Mouse (Mus musculus) heart, embryonic 16.5 days (tissue): Measurements from ENCODE around the gene Opn1mw. TPM values are rescaled to one million over a fixed set of nuclear protein-coding genes. Genes with fewer than 3 reads are reported as not detected.

Experiments
- ATAC-seq: fragments of 200-750 bp; cut with Nextera tagmentation; replicated peaks from 2 replicates; pipeline ENCODE4 v1.8.0; 2017; ENCODE audit warnings: moderate number of reproducible peaks; ENCODE audit not compliant: insufficient read depth, low FRiP score; ENCODE audit errors: extremely low read depth
- H3K27ac ChIP-seq: fragments of 300-500 bp; sonication (generic); 2 replicates; pipeline ENCODE4 v1.5.1; 2014; ENCODE audit warnings: mild to moderate bottlenecking, low read length, control low read depth, moderate library complexity
- H3K27me3 ChIP-seq: fragments of 300-500 bp; sonication (generic); 2 replicates; pipeline ENCODE4 v1.6.1; 2014; ENCODE audit warnings: low read length, mixed read lengths; ENCODE audit not compliant: control insufficient read depth, insufficient read depth
- H3K36me3 ChIP-seq: fragments of 300-500 bp; sonication (generic); 2 replicates; pipeline ENCODE4 v1.6.1; 2014; ENCODE audit not compliant: control insufficient read depth, insufficient read depth
- H3K4me1 ChIP-seq: fragments of 300-500 bp; sonication (generic); 2 replicates; pipeline ENCODE4 v1.6.1; 2014; ENCODE audit warnings: low read length, mixed read lengths; ENCODE audit not compliant: control insufficient read depth, insufficient read depth
- H3K4me2 ChIP-seq: fragments of 300-500 bp; sonication (generic); 2 replicates; pipeline ENCODE4 v1.6.1; 2014; ENCODE audit warnings: low read depth, mild to moderate bottlenecking, control low read depth, low read length
- H3K4me3 ChIP-seq: fragments of 300-500 bp; sonication (generic); 2 replicates; pipeline ENCODE4 v1.5.1; 2014; ENCODE audit warnings: mild to moderate bottlenecking, control low read depth, low read length
- H3K9ac ChIP-seq: fragments of 300-500 bp; sonication (generic); 2 replicates; pipeline ENCODE4 v1.6.1; 2014; ENCODE audit warnings: low read length, control low read depth
- H3K9me3 ChIP-seq: fragments of 300-500 bp; sonication (generic); replicated peaks from 2 replicates; pipeline ENCODE4 v1.6.1; 2016; ENCODE audit warnings: low read length; ENCODE audit not compliant: control insufficient read depth
- WGBS: fragments of 180-500 bp; shearing (Covaris S2); extraction: QIAGEN DNeasy Blood & Tissue Kit; methylation state at CpG from one replicate; pipeline ENCODE4 v1.1.7; 2014; 5-methylcytosine and 5-hydroxymethylcytosine counted together
- polyA plus RNA-seq: library from polyadenylated mRNA; unstranded; fragments of >200 nt; fragmentation: Nextera tagmentation; extraction: Ambion mirVana; gene quantifications from 2 replicates; pipeline ENCODE4 v1.2.1, GENCODE M21; 2015

The Opn1mw gene
- polyA plus RNA-seq: not detected in 2 replicates

DNA sequence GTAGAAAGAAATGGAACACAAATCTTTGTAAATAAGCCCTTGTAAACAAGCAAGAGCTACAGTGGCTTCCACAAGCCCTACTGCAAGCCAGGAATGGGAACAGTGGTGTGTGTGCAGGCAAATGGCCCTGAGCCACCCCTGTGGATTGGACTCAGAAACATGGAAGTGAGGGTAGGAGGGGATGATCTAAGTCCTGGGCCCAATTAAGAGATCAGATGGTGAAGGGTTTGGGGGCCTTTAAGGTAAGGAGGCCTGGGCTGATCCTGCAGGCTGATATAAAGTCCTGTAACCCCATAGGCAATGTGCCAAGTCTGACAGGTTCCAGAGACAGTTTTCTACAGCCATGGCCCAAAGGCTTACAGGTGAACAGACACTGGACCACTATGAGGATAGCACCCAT, at the start of gene Opn1mw:
Gene Opn1mw (plus strand): TSS at position 301 of the 400 bp plus-strand sequence.
- Histone ChIP-seq H3K4me3 (no peak within 1 kb of the TSS), H3K36me3 (no peaks in the 10 kb centered on the region), H3K27ac (no peak within 1 kb of the TSS), H3K4me2 (no peak within 1 kb of the TSS), H3K27me3 (no peaks in the 10 kb centered on the region; the same call in 1 of the 2 replicates), H3K9ac (no peak within 1 kb of the TSS), H3K4me1 (no peaks in the 10 kb centered on the region), H3K9me3 (no peaks in the 10 kb centered on the region)
- no peak for ATAC-seq

- H3K36me3 ChIP-seq: no peaks in the 10 kb centered on the region
- H3K9ac ChIP-seq: peak overlapping the region; percentile 86
- H3K27ac ChIP-seq: peak overlapping the region; percentile 95
- H3K4me1 ChIP-seq: peaks cover 8% of the 10 kb centered on the region; the same call in 1 of the 2 replicates
- H3K9me3 ChIP-seq: no peaks in the 10 kb centered on the region
- H3K4me3 ChIP-seq: peak overlapping the region; percentile 71
- H3K4me2 ChIP-seq: peak overlapping the region; percentile 67
- ATAC-seq: no peak
- no peaks in the 10 kb centered on the region for H3K27me3 ChIP-seq
- WGBS: 27% methylated on average over 16 of the region's 17 CpGs
These were observed 42.9 kb upstream of the Opn1mw start for GRCm38 (mm10) chrX:74084276-74084837.

DNA sequence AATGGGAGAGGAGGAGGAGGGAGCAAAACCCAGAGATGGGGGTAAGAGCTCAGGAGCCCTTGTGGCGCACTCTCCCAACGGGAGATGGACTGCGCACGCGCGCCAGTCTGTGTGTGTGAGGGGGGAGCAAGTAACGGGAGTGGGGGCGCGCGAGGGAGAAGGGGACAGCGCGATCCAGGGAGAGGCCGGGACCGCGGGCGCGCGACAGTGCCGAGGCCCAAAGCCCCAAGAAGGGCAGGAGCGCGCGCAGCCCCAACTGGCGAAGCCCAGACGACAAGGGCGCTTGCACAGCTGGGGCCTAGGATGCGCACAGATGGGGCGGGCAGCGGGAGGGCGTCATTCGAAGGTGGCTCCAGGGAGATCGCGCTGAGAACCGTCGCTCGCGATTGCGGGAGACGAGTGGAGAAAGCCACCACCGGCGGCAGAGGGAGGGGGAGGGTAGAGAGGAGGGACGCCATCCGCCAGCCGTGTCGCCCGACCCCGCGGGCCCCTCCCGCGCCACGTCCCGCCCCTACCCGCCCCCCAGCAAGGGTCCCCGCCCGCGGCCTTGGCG, 42.2 kb upstream of the Opn1mw start:
- Histone ChIP-seq H3K4me1 (peaks cover 8% of the 10 kb centered on the region; the same call in 1 of the 2 replicates), H3K36me3 (no peaks in the 10 kb centered on the region), H3K9me3 (no peaks in the 10 kb centered on the region), H3K4me2 (peak overlapping the region; percentile 67), H3K9ac (peak overlapping the region; percentile 86), H3K4me3 (peak overlapping the region; percentile 71), H3K27me3 (no peaks in the 10 kb centered on the region), H3K27ac (peak overlapping the region; percentile 95)
- peak; percentile 84 for ATAC-seq
- 10% methylated on average over 28 of the region's 56 CpGs for WGBS

GRCm38 (mm10) chrX:74085601-74086038, 41.6 kb upstream of the Opn1mw start:
- Histone ChIP-seq H3K9me3 (no peaks in the 10 kb centered on the region), H3K4me2 (peak overlapping the region; percentile 57)
- 19% methylated on average over 26 of the region's 27 CpGs for whole genome bisulfite sequencing

DNA sequence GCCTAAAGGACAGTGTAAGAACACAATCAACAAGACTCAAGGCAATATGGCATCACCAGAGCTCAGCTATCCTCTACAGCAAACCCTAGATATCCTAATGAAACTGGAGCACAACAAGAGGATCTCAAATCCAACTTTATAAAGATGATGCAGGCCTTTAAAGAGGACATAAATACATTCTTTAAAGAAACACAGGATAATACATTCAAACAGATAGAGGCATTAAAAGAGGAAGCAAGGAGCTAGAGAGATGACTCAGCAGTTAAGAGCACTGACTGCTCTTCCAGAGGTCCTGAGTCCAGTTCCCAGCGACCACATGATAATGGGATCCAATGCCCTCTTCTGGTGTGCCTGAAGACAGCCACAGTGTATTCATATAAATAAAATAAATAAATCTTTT, 32.1 kb upstream of the Opn1mw start:
- ATAC-seq: no peak
- no peak overlapping the region for H3K9ac ChIP-seq
- 63% methylated on average over 1 of the region's 1 CpGs for WGBS

More at GRCm38 (mm10) chrX:74085601-74086038, 41.6 kb upstream of the Opn1mw start:
- Histone ChIP-seq H3K27me3 (no peaks in the 10 kb centered on the region; the same call in 1 of the 2 replicates), H3K9ac (peak overlapping the region; percentile 86), H3K36me3 (no peaks in the 10 kb centered on the region), H3K4me1 (peaks cover 7% of the 10 kb centered on the region; the same call in 1 of the 2 replicates), H3K4me3 (peak overlapping the region; percentile 71), H3K27ac (peak overlapping the region; percentile 95)
- peak; percentile 99 for ATAC-seq

DNA sequence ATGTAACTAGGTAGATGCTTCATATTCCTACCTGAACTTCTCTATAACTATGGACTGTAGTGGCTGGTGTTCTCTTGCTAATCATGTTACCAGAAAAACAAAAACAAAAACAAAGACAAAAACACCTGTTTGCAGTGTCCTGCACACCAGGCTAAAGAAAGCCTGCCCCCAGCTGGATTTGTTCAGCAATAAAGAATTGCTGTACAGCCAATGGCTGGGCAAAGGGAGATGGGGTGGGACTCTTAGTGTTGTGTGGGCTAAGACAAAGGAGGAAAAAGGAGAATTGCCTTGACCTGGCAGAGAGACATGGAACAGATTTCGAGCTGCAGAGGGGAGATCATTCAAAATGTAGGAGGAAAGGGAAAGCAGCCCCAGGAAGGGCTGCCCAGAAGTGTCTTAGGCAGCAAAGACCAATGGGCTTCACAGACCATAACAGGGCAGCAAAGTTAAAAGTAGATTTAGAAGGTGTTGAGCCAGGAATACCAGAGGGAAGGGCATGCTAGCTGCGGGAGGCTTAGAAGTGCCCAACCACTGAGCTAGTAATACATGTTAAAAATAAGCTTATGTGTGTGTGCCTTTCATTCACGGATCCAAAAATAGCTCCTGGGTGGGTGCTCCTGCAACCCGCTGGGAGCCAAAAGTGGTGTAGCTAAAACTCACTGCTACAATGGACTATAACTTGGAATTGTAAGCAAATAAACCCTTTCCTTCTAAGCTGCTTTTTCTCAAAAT, 23.6 kb upstream of the Opn1mw start:
- H3K9ac ChIP-seq: no peak overlapping the region
- H3K27me3 ChIP-seq: no peaks in the 10 kb centered on the region
- no peaks in the 10 kb centered on the region for H3K9me3 ChIP-seq
- peak overlapping the region; percentile 21; the same call in 1 of the 2 replicates for H3K4me2 ChIP-seq
- no peaks in the 10 kb centered on the region for H3K36me3 ChIP-seq
- peak overlapping the region; percentile 95 for H3K27ac ChIP-seq
- WGBS: 37% methylated on average over 4 of the region's 4 CpGs
- no peaks in the 10 kb centered on the region for H3K4me1 ChIP-seq
- peak; percentile 87 for ATAC-seq
- H3K4me3 ChIP-seq: no peak overlapping the region; the same call in 1 of the 2 replicates

More for the DNA sequence above, 32.1 kb upstream of the Opn1mw start:
- Histone ChIP-seq H3K36me3 (no peaks in the 10 kb centered on the region), H3K9me3 (no peaks in the 10 kb centered on the region), H3K4me2 (no peak overlapping the region), H3K27me3 (no peaks in the 10 kb centered on the region; the same call in 1 of the 2 replicates), H3K27ac (no peak overlapping the region), H3K4me3 (no peak overlapping the region), H3K4me1 (no peaks in the 10 kb centered on the region)

DNA sequence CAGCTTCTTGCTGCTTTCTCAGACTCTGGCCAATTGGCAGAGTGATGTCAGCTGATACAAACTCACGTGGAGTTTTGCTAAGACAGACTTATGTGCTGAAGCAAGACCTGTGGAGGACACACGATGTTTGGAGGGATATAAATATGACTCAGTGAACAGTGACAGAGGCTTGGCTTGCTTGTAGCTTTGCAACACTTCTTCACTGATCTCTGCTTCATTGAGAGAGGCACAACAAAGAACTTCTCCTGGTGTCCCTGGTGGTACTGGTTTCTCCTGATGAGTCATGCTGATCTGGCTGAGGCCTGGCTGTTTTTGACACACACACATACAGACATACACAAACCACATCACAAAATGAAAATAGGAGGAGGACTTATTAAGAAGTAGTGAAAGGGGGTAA, 21.3 kb upstream of the Opn1mw start:
- Histone ChIP-seq H3K9ac (no peak overlapping the region), H3K4me1 (0 out of 2 replicates have a peak, but pooled peaks cover 3% of the 10 kb centered on the region), H3K27ac (no peak overlapping the region), H3K9me3 (no peaks in the 10 kb centered on the region), H3K27me3 (no peaks in the 10 kb centered on the region), H3K36me3 (no peaks in the 10 kb centered on the region), H3K4me3 (no peak overlapping the region), H3K4me2 (no peak overlapping the region)
- ATAC-seq: no peak
- 33% methylated on average over 2 of the region's 2 CpGs for WGBS

GRCm38 (mm10) chrX:74108747-74109146, 18.5 kb upstream of the Opn1mw start:
- no peak for ATAC-seq
- H3K4me3 ChIP-seq: no peak overlapping the region
- WGBS: 16% methylated on average over 3 of the region's 3 CpGs
- H3K4me2 ChIP-seq: no peak overlapping the region
- 0 out of 2 replicates have a peak, but pooled peaks cover 3% of the 10 kb centered on the region for H3K4me1 ChIP-seq
- H3K36me3 ChIP-seq: no peaks in the 10 kb centered on the region
- H3K9ac ChIP-seq: no peak overlapping the region
- H3K9me3 ChIP-seq: no peaks in the 10 kb centered on the region
- H3K27me3 ChIP-seq: no peaks in the 10 kb centered on the region
- H3K27ac ChIP-seq: 0 out of 2 replicates have a peak overlapping the region, but pooled peaks have one; percentile 2

DNA sequence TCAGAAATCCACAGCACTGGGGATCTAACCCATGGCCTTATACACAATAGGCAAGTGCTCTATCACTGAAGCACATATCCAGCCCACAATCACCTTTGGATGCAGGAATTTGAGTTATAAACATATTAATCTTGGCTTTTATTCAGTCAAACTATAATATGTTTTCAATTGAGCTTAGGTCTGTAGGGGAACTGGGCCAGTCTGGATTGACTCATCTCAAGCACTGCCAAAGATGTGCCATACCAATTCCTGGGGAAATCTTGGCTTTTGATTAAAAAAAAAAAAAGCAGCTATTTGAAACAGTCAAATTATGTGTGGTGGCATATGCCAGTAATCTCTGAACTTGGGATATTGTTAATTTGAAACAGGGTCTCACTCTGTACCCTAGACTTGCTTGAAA, 13.2 kb upstream of the Opn1mw start:
- ATAC-seq: no peak

More for the DNA sequence above, 13.2 kb upstream of the Opn1mw start:
- Histone ChIP-seq H3K36me3 (no peaks in the 10 kb centered on the region), H3K9ac (no peak overlapping the region), H3K27me3 (no peaks in the 10 kb centered on the region; the same call in 1 of the 2 replicates), H3K27ac (no peak overlapping the region), H3K4me2 (no peak overlapping the region), H3K4me1 (0 out of 2 replicates have a peak, but pooled peaks cover 2% of the 10 kb centered on the region), H3K9me3 (no peaks in the 10 kb centered on the region), H3K4me3 (no peak overlapping the region)
